Mouse (Mus musculus): ENCODE results near the gene Hs3st5.
"Not testable (repeated sequence)": the region's sequence is repeated elsewhere in the genome, so short reads cannot be mapped to it uniquely, and the experiment has no call there.

Hs3st5 gene

DNA sequence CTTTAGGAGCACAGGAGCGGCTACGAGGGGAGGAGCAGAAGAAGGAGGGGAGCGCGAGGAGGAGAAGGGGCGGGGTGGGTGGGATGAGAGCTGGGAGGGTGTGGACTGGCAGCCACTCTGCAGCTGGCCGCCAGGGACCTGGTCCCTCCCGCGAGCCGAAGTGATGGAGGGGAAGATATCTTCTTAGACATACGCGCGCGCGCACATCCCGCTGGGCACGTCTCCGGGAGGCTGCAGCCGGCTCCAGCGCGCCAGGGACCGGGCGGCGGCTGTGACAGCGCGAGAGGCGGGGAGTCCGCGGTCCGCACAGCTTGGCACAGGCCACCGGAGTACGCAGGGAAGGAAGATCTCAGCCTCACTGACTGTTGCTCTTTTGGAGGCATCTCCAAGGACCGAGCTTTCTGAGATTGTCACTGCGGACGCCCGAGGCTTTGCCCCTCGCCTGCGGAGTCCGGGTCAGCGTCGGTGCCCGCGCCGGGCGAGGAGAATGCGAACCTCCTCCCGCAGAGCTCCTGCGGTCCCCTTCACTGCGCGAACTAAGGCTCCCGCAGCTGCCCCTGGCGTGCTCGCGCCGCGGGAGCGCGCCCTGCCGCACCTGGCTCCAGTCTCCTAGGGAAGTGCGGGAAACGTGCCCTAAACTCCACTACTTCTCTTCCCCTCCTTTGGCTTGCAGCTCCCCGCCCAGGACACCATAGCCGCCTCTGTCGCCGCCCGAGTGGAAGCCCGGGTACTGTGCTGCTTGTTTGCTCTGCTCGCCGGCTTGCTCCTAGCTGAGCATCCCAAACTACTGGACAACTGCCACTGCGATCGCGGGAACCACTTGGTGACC is at the start of gene Hs3st5:
TSS of gene Hs3st5 (plus strand) at position 88 of the 829 bp plus-strand sequence.
- DNase-seq = peak; percentile 23

GRCm38 (mm10) chr10:36468664-36469063 is 38.0 kb upstream of the Hs3st5 start:
- DNase-seq = no peak

- DNase-seq = no peak
Measured at GRCm38 (mm10) chr10:36471135-36471534, 35.5 kb upstream of the Hs3st5 start.

DNA sequence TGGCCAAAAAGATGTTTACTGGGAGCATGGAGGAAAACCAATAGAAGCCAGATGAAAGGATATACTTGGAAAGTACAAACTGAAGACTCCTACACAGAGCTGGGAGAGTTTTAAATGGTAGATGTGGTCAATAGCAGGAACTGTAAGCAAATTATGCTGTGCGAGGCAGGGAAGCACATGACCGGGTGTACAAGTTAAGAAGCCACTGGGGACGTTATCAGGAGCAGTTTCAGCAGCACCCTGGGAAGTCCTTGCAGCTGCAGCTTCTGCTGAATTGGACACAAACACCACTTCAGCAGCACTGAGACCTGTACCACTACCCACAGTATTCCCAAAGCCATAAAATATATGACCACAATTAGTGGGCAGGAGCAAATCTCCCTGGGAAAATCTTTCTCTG is 31.8 kb upstream of the Hs3st5 start:
- DNase-seq = no peak

GRCm38 (mm10) chr10:36477543-36477942 is 29.1 kb upstream of the Hs3st5 start:
- no peak for DNase-seq

- DNase-seq = no peak
Measured at GRCm38 (mm10) chr10:36483362-36483761, 23.3 kb upstream of the Hs3st5 start.

DNA sequence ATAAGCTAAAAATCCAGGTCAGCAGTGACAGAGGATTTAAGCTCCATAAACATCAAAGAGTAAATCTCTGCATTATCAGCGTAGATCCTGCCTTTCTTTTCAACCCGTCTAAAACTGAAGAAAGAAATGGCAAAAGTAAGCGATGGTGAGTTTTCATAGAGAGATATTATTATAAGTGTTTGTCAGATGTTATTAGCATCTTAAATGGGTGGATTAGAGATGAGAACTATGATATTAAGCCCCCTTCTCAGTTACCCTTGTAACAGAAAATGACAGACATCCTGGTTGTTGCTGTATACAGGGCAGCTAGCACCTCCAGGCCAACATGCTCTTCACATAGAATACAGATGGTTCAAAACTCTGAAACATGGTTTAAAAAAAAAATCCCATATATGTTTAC is 22.6 kb upstream of the Hs3st5 start:
- DNase-seq = no peak

GRCm38 (mm10) chr10:36484728-36485300 is 21.8 kb upstream of the Hs3st5 start:
- DNase-seq = no peak

DNA sequence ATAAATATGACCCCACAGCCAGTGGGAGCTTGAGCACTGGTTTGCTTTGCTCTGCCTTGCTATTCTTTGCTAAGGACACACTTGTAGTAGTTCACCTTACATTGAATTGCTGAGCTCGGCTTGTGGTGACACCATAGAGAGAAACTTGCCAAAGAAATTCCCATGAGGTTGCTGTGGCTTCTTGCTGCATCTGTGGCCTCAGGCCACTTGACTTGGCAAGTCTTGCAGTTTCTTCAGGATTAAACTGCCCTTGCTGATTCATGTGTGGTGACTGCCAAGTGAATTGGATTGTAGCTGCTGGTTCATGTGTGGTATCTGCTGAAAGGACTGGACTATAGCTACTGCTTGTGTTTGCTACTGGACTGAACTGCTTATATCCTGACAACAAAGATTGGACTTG is 13.0 kb upstream of the Hs3st5 start:
- no peak for DNase-seq

DNA sequence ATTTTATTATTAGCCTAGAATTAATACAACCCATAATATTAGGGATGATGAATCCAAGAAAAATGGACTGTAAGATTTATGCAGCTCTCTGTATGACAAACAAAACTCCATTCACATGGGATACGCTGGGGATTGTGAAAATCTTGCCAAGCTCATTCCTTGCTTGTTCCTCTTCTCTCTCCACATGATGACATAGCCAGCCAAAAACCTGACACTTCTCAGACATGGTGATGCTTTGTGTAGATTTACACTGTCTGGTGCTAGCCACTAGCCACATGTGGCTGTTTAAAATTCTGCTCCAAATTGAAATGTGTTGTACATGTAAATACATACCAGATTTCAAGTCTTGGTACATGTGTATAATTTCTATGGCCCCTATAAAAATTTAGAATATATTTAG is 6.9 kb upstream of the Hs3st5 start:
- DNase-seq = no peak

DNA sequence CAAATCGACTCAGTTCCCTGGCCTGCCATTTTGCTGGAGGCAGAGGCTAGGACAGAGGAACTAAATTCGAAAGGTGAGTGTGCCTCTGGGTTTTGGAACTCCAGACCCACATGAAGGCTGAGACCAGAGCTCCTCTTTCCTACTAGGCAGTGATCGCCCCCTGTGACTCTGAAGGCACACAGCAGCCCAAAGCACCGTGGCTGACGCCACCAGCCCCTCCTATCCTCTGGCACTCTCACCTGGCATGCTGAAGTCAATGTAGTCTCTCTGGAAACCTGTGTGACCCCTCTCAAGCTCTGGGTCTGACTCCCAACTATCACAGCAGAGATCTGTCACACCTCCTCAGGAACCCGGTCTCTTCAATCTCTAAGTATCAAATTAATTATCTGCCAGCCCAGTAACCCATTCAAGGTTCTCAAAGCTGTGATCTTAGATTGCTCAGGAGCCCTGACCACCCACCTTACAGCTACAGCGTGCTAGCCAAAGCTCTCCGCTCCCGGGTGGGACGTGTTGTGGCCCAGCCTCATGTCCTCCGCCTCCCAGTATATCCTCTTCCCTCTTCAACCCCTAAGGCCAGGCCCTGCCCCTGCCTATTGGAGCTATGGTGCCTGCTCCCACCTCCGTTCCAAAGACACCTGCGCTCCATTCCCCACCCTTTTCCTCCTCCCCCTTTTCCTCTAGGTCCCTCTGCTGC is 434 bp upstream of the Hs3st5 start:
- no peak for DNase-seq

GRCm38 (mm10) chr10:36507556-36507870 is 899 bp downstream of the Hs3st5 start:
- no peak for DNase-seq

DNA sequence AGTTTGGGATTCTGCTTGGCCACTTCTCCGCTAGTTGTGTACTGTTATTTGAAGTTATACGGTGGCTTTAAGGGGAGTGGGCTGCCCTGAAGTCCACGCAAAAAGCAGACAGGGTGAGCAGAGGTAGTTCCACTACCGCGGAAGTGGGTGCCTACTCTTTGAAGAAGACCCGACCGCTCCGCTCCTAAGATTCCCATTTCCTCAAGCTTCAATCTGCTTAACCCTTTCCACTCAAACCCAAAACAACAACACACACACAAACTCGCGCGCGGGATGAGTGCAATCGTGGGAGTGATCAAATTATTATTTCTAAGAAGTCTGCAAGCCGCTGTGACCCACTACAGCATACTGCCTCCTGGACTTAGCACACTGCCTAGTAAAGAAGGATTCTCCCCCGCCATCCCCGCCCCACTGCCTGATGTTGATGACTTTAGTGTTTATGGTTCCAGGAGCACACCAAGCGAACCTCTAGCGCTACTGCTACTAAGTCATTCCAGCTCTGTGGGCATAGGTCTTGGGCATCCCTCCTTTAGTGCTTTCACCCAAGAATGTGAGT is 1.5 kb downstream of the Hs3st5 start:
- no peak for DNase-seq

GRCm38 (mm10) chr10:36509477-36509876 is 2.9 kb downstream of the Hs3st5 start:
- DNase-seq = no peak

GRCm38 (mm10) chr10:36523881-36524280 is 17.3 kb downstream of the Hs3st5 start:
- DNase-seq = no peak

GRCm38 (mm10) chr10:36533633-36534335 is 27.2 kb downstream of the Hs3st5 start:
- no peak for DNase-seq

DNA sequence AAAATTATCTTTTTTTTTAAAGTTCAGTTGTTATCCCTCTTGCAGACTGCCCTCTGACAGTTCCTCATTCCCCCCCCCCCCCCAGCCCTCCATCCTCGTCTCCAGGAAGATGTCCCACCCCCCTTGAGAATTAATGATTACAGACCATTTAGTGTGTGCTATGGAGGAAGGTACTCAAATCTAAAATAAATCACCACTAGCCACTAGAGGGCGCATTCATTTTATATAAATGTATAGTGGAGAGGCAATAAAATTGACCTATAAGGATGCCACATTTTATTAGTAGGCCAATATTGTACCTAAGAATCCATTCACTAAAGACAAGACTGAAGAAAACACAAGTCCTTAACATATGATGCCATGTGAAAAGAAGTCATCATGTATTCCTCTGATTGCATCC is 40.0 kb downstream of the Hs3st5 start:
- DNase-seq = no peak

GRCm38 (mm10) chr10:36547713-36548112 is 41.1 kb downstream of the Hs3st5 start:
- not testable (repeated sequence) for DNase-seq

DNA sequence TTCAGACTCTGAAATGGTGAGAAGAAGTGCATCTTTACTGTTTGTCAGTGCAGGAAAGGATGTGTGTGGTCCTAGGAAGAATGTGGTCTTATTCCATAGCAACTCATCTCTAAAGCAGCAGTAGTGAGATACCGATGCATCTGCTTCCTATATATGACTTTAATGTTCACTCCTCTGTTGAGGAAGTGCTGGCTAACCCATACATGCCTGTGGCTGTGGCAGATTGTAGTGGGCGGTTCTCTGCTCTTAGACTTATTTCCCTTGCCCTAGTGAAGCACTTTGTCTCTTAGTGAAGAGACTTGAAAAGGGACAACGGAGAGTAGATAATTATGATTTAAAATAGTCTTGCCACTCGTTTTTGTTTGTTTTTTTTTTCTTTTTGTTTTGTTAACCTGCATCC is 47.4 kb downstream of the Hs3st5 start:
- DNase-seq = no peak

- no peak for DNase-seq
Measured at GRCm38 (mm10) chr10:36554941-36555888, 48.6 kb downstream of the Hs3st5 start.

DNA sequence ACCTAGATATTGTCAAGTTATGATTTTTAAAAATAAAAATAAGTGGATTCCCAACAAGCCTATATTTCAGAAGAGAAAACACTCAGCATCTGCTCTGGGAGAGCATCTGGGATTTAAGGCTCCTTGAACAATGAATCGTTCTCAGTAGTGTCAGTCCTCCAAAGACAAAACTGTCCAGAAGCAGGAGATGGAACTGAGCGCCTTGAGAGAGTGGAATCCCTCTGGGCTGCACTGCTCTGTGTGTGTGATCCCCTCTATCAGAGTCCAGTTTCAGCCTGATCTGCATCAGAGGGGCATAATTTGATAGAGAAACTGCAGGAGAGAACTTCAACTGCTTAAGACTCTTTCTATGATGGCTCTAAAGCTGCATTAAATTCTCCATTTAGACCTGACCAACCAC is 49.5 kb downstream of the Hs3st5 start:
- no peak for DNase-seq

- DNase-seq = no peak
Measured at GRCm38 (mm10) chr10:36557673-36558072, 51.1 kb downstream of the Hs3st5 start.
